Mouse (Mus musculus) liver, embryonic 14 days (tissue): ENCODE results near the gene Crybb3. TPM values are rescaled to one million over a fixed set of nuclear protein-coding genes. Genes with fewer than 3 reads are reported as not detected.

Source experiments
- polyA plus RNA-seq: library from polyadenylated mRNA; depleted of rRNA; stranded (reverse); fragments of >200 nt; gene quantifications from 2 replicates; pipeline ENCODE4 v1.2.3, GENCODE M21; 2012; rRNA removed

The Crybb3 gene
- polyA plus RNA-seq, result 0.06 and 0.10 TPM in 2 replicates

GRCm38 (mm10) chr5:113081439-113081838, at the start of gene Crybb3:
Gene Crybb3, minus strand, starts transcription at chr5:113081584.

GRCm38 (mm10) chr5:113070017-113070416, 11.4 kb downstream of the Crybb3 start, which contains the start of gene Crybb2:
Gene Crybb2, minus strand, starts transcription at chr5:113070117.

Other genes with a start within 250 kb of the Crybb3 start
- 0.02 and 0.20 TPM in 2 replicates for gene Myo18b, start 185.2 kb downstream of the Crybb3 start, polyA plus RNA-seq
- 1.7 and 2.2 TPM in 2 replicates for gene Grk3, start 65.8 kb downstream of the Crybb3 start, polyA plus RNA-seq
- gene Crybb2, start 11.5 kb downstream of the Crybb3 start, polyA plus RNA-seq, result not detected in 2 replicates
- gene 2900026A02Rik, start 139.7 kb upstream of the Crybb3 start, polyA plus RNA-seq, result 1.0 and 1.1 TPM in 2 replicates
- not detected in 2 replicates for gene Tmem211, start 145.3 kb upstream of the Crybb3 start, polyA plus RNA-seq
- 1.1 and 1.3 TPM in 2 replicates for gene Sgsm1, start 229.2 kb upstream of the Crybb3 start, polyA plus RNA-seq